Mouse (Mus musculus) forebrain, embryonic 14.5 days (tissue): ENCODE results near the gene Arl13a. TPM values are rescaled to one million over a fixed set of nuclear protein-coding genes. Genes with fewer than 3 reads are reported as not detected.
A peak's percentile ranks its signal among the peaks of the same experiment; 100 is the strongest.
"Not testable (repeated sequence)": the region's sequence is repeated elsewhere in the genome, so short reads cannot be mapped to it uniquely, and the experiment has no call there.

Source experiments
- ATAC-seq: fragments of 200-750 bp; cut with Nextera tagmentation; 2 replicates; pipeline ENCODE4 v1.8.0; 2017; ENCODE audit warnings: mild to moderate bottlenecking, moderate library complexity
- DNase-seq: peaks from one replicate; pipeline ENCODE4 v3.0.0-alpha.2; 2015; ENCODE audit warnings: low spot score
- H3K27ac ChIP-seq: fragments of 300-500 bp; sonication (generic); 2 replicates; pipeline ENCODE4 v1.5.1; 2014; ENCODE audit warnings: low read depth, mild to moderate bottlenecking, control low read depth, low read length, moderate library complexity
- H3K27me3 ChIP-seq: fragments of 300-500 bp; sonication (generic); replicated peaks from 2 replicates; pipeline ENCODE4 v1.6.1; 2014; ENCODE audit warnings: low read length, control low read depth, mixed read lengths; ENCODE audit not compliant: control insufficient read depth, insufficient read depth
- H3K36me3 ChIP-seq: fragments of 300-500 bp; sonication (generic); 2 replicates; pipeline ENCODE4 v1.6.1; 2014; ENCODE audit warnings: low read length, control low read depth; ENCODE audit not compliant: control insufficient read depth, insufficient read depth
- H3K4me1 ChIP-seq: fragments of 300-500 bp; sonication (generic); 2 replicates; pipeline ENCODE4 v1.6.1; 2014; ENCODE audit warnings: antibody characterized with exemption, low read length, control low read depth; ENCODE audit not compliant: control insufficient read depth, insufficient read depth
- H3K4me2 ChIP-seq: fragments of 300-500 bp; sonication (generic); 2 replicates; pipeline ENCODE4 v1.6.1; 2014; ENCODE audit warnings: mild to moderate bottlenecking, control low read depth, low read length
- H3K4me3 ChIP-seq: fragments of 300-500 bp; sonication (generic); 2 replicates; pipeline ENCODE4 v1.5.1; 2014; ENCODE audit warnings: low read depth, low read length, control low read depth
- H3K9ac ChIP-seq: fragments of 300-500 bp; sonication (generic); 2 replicates; pipeline ENCODE4 v1.6.1; 2014; ENCODE audit warnings: mild to moderate bottlenecking, low read length, control low read depth, moderate library complexity
- H3K9me3 ChIP-seq: fragments of 300-500 bp; sonication (generic); replicated peaks from 2 replicates; pipeline ENCODE4 v1.6.1; 2016; ENCODE audit warnings: low read length, control low read depth, mixed read lengths; ENCODE audit not compliant: control insufficient read depth
- WGBS: fragments of 180-500 bp; shearing (Covaris S2); extraction: QIAGEN DNeasy Blood & Tissue Kit; methylation state at CpG from one replicate; pipeline ENCODE4 v1.1.7; 2014; 5-methylcytosine and 5-hydroxymethylcytosine counted together
- polyA plus RNA-seq: library from polyadenylated mRNA; unstranded; fragments of >200 nt; fragmentation: Nextera tagmentation; extraction: Ambion mirVana; gene quantifications from 2 replicates; pipeline ENCODE4 v1.2.1, GENCODE M21; 2014

The Arl13a gene
- not detected in 2 replicates for polyA plus RNA-seq

DNA sequence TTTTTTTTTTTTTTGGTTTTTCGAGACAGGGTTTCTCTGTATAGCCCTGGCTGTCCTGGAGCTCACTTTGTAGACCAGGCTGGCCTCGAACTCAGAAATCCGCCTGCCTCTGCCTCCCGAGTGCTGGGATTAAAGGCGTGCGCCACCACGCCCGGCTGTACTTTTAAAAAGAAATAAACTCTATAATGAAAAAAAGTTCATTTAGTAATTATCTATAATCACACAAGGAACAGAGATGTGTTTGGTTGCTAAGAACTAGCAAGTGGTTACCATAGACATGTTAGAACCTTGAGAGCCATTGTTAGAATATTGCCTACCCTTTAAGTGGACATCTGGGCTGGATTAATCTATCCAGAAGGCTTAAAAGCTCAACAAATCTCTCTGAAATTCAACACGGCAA lies at the start of gene Arl13a:
TSS of gene Arl13a (plus strand) at position 301 of the 400 bp plus-strand sequence.
- ATAC-seq, H3K27me3 ChIP-seq: not testable (repeated sequence)
- WGBS, result 89% methylated on average over 9 of the region's 9 CpGs

DNA sequence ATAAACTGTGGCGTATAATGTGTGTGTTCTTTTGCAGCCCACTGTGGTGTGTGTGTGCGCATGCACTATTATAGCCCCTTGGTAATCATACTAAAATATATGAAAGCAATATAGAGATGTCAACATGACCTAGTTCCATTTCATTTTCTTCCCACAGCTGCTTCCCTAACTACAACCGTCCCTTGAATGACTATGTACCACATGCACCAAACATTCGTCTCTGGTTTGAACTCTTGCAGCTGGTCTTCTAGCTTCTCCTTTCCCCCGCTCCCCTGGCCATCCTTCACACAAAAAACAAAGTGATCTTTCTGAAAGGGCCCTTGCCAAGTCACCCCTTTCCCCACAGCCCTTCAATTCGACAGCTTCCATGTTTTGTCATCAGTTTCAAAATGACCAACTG lies 47.3 kb upstream of the Arl13a start:
- Histone ChIP-seq H3K4me3 (no peak overlapping the region), H3K4me2 (no peak overlapping the region), H3K36me3 (no peaks in the 10 kb centered on the region), H3K9me3 (no peaks in the 10 kb centered on the region), H3K4me1 (no peaks in the 10 kb centered on the region), H3K27ac (no peak overlapping the region), H3K27me3 (no peaks in the 10 kb centered on the region), H3K9ac (no peak overlapping the region)
- DNase-seq (no peak), ATAC-seq (no peak)
- 83% methylated on average over 6 of the region's 6 CpGs for WGBS

More for the DNA sequence above, at the start of gene Arl13a:
- not testable (repeated sequence) for H3K4me1 ChIP-seq, H3K4me3 ChIP-seq, H3K9ac ChIP-seq, DNase-seq, H3K4me2 ChIP-seq, H3K36me3 ChIP-seq, H3K27ac ChIP-seq, H3K9me3 ChIP-seq

DNA sequence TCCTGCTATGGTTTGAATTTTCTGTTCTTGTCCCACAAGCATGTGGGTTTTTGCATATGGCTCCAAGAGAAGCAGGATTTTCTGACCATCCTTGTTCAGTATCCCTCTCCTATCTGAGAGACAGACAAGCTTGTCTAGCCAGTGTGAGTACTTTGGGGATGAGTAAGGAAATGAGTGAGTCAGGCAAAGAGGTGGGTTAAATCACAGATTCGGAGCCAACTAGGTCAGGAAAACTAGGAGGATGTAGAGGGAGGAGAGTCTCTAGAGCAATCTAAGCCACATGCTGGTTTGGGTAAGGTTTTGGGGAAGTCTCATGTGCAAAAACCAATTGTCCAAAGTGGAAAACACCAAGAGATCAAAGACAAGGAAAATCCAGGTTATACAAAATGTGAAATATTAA lies 45.8 kb upstream of the Arl13a start:
- Histone ChIP-seq H3K9me3 (no peaks in the 10 kb centered on the region), H3K4me2 (no peak overlapping the region), H3K4me1 (no peaks in the 10 kb centered on the region), H3K27me3 (no peaks in the 10 kb centered on the region), H3K27ac (no peak overlapping the region), H3K4me3 (no peak overlapping the region), H3K9ac (no peak overlapping the region), H3K36me3 (no peaks in the 10 kb centered on the region)
- ATAC-seq (no peak), DNase-seq (no peak)
- 92% methylated on average over 1 of the region's 1 CpGs for WGBS

DNA sequence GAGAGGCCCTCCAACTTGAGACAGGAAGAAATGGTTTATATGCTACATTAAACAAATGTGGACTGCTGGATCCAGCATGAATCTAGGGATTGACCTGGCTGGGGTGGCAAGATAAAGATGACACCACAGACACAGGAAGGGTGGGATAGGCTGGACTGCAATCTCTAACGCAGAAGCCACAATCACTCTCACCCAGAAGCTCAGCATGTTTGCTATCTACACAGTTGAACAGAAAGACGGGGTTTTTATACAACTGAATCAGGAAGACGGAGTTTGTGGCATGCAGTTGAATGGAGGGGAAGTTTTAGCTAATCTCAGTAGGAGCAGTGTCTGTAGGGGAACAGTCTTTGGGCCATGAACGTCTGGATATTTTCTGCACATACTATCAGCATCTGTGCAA lies 45.3 kb upstream of the Arl13a start:
- ATAC-seq (no peak), DNase-seq (no peak)
- no peak overlapping the region for H3K4me2 ChIP-seq
- H3K27me3 ChIP-seq, result no peaks in the 10 kb centered on the region
- 82% methylated on average over 4 of the region's 4 CpGs for WGBS
- no peaks in the 10 kb centered on the region for H3K36me3 ChIP-seq
- no peak overlapping the region for H3K9ac ChIP-seq
- no peaks in the 10 kb centered on the region for H3K4me1 ChIP-seq
- H3K9me3 ChIP-seq, result no peaks in the 10 kb centered on the region
- no peak overlapping the region for H3K27ac ChIP-seq
- no peak overlapping the region for H3K4me3 ChIP-seq

DNA sequence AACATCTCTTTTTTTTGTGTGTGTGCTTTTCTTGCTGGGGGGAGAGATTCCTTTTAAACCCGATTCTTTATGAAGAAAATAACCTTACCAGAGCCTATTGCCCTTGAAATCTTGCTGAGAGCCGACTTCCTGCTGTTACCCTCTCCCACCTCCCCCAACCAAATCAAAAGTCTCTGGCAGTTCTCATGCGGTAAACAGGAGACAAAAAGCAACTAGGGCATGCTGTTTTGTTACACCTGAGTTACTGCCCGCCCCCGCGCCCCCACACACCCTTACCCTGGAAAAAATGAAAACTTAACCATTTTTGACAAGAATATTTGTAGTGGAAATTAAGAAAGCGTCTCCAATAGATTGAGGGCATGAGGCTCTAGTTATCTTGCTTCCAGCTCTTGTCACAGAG lies 29.1 kb upstream of the Arl13a start:
- Histone ChIP-seq H3K36me3 (no peaks in the 10 kb centered on the region), H3K9me3 (no peaks in the 10 kb centered on the region), H3K27ac (no peak overlapping the region), H3K9ac (no peak overlapping the region), H3K4me1 (no peaks in the 10 kb centered on the region), H3K27me3 (no peaks in the 10 kb centered on the region), H3K4me2 (no peak overlapping the region), H3K4me3 (no peak overlapping the region)
- WGBS, result 47% methylated on average over 7 of the region's 7 CpGs
- DNase-seq, result no peak
- ATAC-seq, result no peak

DNA sequence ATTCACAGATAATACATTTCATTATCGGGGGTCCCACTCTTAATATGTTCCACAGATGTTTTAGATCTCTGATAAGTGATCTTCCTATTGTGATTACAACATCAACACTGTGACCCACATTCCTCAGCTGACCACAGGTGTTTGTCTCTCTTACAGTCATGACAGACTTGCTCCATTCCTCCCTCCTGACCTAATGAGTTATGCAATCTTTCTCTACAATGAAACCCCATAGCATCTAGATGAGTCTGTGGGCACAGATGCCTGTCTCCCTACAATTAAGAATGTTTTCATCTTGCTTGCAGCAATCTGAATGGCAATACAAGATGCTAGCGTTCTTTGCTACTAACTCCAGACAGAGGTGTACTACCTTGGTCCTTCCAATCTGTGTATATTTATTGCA lies 26.9 kb upstream of the Arl13a start:
- ATAC-seq (no peak), DNase-seq (no peak)
- H3K27me3 ChIP-seq, result no peaks in the 10 kb centered on the region
- H3K9me3 ChIP-seq, result no peaks in the 10 kb centered on the region
- H3K4me1 ChIP-seq, result no peaks in the 10 kb centered on the region
- H3K9ac ChIP-seq, result no peak overlapping the region
- H3K4me3 ChIP-seq, result no peak overlapping the region
- H3K27ac ChIP-seq, result no peak overlapping the region
- WGBS, result 90% methylated on average over 2 of the region's 2 CpGs
- no peaks in the 10 kb centered on the region for H3K36me3 ChIP-seq
- no peak overlapping the region for H3K4me2 ChIP-seq

DNA sequence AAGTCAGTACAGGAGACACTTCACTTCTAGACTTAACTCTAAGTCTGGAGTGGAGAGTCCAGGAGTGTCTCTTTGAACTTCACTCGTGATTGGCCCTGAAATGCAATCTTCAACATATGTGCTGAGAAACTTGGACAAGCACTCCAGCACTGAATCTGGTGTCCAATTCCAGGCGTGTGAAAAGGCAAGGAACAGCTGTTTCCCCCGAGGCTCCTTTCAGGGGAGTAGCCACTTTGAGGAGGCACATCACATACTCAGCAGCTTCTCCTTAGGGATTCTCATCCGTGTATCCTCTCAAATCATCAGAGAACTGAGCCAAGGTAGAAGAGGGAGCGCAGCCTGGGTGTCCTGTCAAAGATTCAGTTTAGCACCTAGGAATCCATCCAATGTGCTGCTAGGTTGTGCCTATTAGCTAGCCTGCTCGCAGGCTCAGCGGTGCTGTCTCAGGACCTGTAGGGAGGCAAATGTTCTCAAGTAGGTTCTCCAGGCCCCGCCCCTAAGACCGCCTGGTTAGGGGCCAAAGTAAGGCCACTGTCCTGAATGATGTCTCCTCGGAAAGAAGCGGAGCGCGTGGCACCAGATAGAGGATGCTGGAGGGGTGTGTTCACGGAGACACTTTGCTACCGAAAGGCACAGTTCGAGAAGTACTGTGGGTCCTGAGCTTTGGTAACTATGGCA lies 25.1 kb upstream of the Arl13a start, which contains the start of gene Xkrx:
TSS of gene Xkrx (minus strand) at position 34 of the 678 bp plus-strand sequence.
- ATAC-seq (no peak), DNase-seq (no peak)
- Histone ChIP-seq H3K4me2 (peak within 1 kb of the TSS; percentile 45), H3K9me3 (no peaks in the 10 kb centered on the region), H3K4me1 (no peaks in the 10 kb centered on the region), H3K36me3 (no peaks in the 10 kb centered on the region), H3K4me3 (peak within 1 kb of the TSS; percentile 22), H3K9ac (peak within 1 kb of the TSS; percentile 21; the same call in 1 of the 2 replicates), H3K27me3 (no peaks in the 10 kb centered on the region), H3K27ac (no peak within 1 kb of the TSS)
- 42% methylated on average over 16 of the region's 16 CpGs for WGBS

DNA sequence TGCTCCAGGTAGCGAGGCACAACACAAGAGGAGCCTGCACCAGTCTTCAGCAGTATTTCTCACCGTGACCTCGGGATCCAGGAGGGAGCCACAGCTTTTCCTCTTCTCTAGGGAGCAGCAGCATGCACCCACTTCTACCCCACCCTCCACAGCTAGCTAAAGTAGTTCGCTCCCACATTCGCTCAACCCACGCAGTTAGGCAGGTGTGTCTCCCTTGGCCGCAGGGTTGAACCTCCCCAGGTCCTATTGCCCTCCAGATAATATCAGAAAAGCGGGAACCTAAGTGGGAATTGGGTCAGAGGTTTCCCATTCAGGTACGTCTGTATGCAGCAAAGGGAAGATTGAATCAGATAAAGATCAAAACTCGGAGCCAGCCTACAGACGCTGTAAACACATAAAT lies 24.5 kb upstream of the Arl13a start:
- H3K9ac ChIP-seq, result 0 out of 2 replicates have a peak overlapping the region, but pooled peaks have one; percentile 21
- H3K9me3 ChIP-seq, result no peaks in the 10 kb centered on the region
- H3K4me2 ChIP-seq, result peak overlapping the region; percentile 45
- 34% methylated on average over 11 of the region's 11 CpGs for WGBS
- H3K27me3 ChIP-seq, result no peaks in the 10 kb centered on the region
- H3K4me1 ChIP-seq, result no peaks in the 10 kb centered on the region
- no peak overlapping the region for H3K27ac ChIP-seq
- DNase-seq (no peak), ATAC-seq (no peak)
- no peaks in the 10 kb centered on the region for H3K36me3 ChIP-seq
- peak overlapping the region; percentile 22 for H3K4me3 ChIP-seq

DNA sequence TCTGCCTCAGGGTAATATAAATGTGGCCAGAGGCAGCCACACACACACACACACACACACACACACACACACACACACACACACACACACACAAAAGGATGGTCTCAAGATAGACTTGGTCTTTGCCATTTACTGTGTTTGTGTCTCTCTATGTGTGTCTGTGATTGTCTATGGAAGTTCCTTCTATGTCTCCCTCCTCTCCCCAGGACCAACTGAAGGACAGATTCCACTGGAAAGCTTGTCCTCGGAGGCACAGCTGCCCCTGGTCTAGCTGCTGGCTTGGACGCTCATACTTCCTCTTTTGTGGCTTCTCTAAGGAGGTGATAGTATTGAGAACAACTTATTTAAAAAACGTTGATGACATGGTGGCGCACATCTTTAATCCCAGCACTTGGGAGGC lies 23.8 kb upstream of the Arl13a start:
- Histone ChIP-seq H3K4me2 (no peak overlapping the region), H3K9me3 (no peaks in the 10 kb centered on the region), H3K36me3 (no peaks in the 10 kb centered on the region), H3K9ac (no peak overlapping the region), H3K4me1 (no peaks in the 10 kb centered on the region), H3K27me3 (no peaks in the 10 kb centered on the region), H3K27ac (no peak overlapping the region), H3K4me3 (no peak overlapping the region)
- WGBS, result 51% methylated on average over 4 of the region's 4 CpGs
- DNase-seq, result no peak
- no peak for ATAC-seq
